Mouse (Mus musculus) bone marrow macrophage, adult 2 months (primary cell): ENCODE measurements around the gene Abl2.

ENCODE experiments used
- CTCF ChIP-seq: IDR thresholded peaks from 2 replicates; pipeline ENCODE4 v1.5.1; 2012; ENCODE audit warnings: low read depth, mild to moderate bottlenecking, low read length, moderate library complexity
- POLR2A ChIP-seq: IDR thresholded peaks from 2 replicates; pipeline ENCODE4 v1.6.1; 2012; ENCODE audit warnings: mild to moderate bottlenecking, low read depth, low read length, borderline replicate concordance

- TF ChIP-seq CTCF = no peak
- no peak for TF ChIP-seq POLR2A
Observed at GRCm38 (mm10) chr1:156585512-156585911, 26.9 kb downstream of the Abl2 start.
